Mouse (Mus musculus) hindbrain, embryonic 10.5 days (tissue): ENCODE data around the gene Gm14399. TPM values are rescaled to one million over a fixed set of nuclear protein-coding genes. Genes with fewer than 3 reads are reported as not detected.
A peak's percentile ranks its signal among the peaks of the same experiment; 100 is the strongest.
"Not testable (repeated sequence)": the region's sequence is repeated elsewhere in the genome, so short reads cannot be mapped to it uniquely, and the experiment has no call there.

ENCODE experiments used
- DNase-seq: peaks from one replicate; pipeline ENCODE4 v3.0.0-alpha.2; 2017; ENCODE audit warnings: low spot score
- H3K27ac ChIP-seq: fragments of 300-500 bp; sonication (generic); 2 replicates; pipeline ENCODE4 v1.5.1; 2016; ENCODE audit warnings: mild to moderate bottlenecking, moderate library complexity
- H3K27me3 ChIP-seq: fragments of 300-500 bp; sonication (generic); 2 replicates; pipeline ENCODE4 v1.6.1; 2016; ENCODE audit warnings: mild to moderate bottlenecking; ENCODE audit not compliant: poor library complexity, insufficient read depth, severe bottlenecking
- H3K36me3 ChIP-seq: fragments of 300-500 bp; sonication (generic); 2 replicates; pipeline ENCODE4 v1.6.1; 2016; ENCODE audit warnings: mild to moderate bottlenecking, moderate library complexity
- H3K4me1 ChIP-seq: fragments of 300-500 bp; sonication (generic); replicated peaks from 2 replicates; pipeline ENCODE4 v1.6.1; 2016; ENCODE audit warnings: mild to moderate bottlenecking
- H3K4me3 ChIP-seq: fragments of 300-500 bp; sonication (generic); 2 replicates; pipeline ENCODE4 v1.5.1; 2016; ENCODE audit warnings: mild to moderate bottlenecking, moderate library complexity
- H3K9me3 ChIP-seq: fragments of 300-500 bp; sonication (generic); 2 replicates; pipeline ENCODE4 v1.6.1; 2016; ENCODE audit warnings: mild to moderate bottlenecking, moderate library complexity
- WGBS: fragments of 180-500 bp; shearing (Covaris S2); methylation state at CpG from one replicate; pipeline ENCODE4 v1.1.7; 2016; 5-methylcytosine and 5-hydroxymethylcytosine counted together
- polyA plus RNA-seq: library from polyadenylated mRNA; unstranded; fragments of >200 nt; fragmentation: Nextera tagmentation; extraction: Ambion mirVana; gene quantifications from 2 replicates; pipeline ENCODE4 v1.2.1, GENCODE M21; 2016

Gm14399 gene
- polyA plus RNA-seq, result 4.9 and 7.1 TPM in 2 replicates

GRCm38 (mm10) chr2:175141993-175142295 is at the start of gene Gm14399:
Gene Gm14399, minus strand, starts transcription at chr2:175142012.
- H3K9me3 ChIP-seq, H3K36me3 ChIP-seq, H3K27me3 ChIP-seq, H3K4me1 ChIP-seq, DNase-seq: not testable (repeated sequence)
- 4% methylated on average over 1 of the region's 2 CpGs for WGBS
- H3K4me3 ChIP-seq, result peak within 1 kb of the TSS; percentile 53
- 0 out of 2 replicates have a peak within 1 kb of the TSS, but pooled peaks have one; percentile 50 for H3K27ac ChIP-seq

- not testable (repeated sequence) for H3K27ac ChIP-seq, DNase-seq, H3K9me3 ChIP-seq, H3K27me3 ChIP-seq, H3K4me3 ChIP-seq, H3K4me1 ChIP-seq, H3K36me3 ChIP-seq
- 57% methylated on average over 1 of the region's 1 CpGs for WGBS
These were observed 37.2 kb upstream of the Gm14399 start for GRCm38 (mm10) chr2:175179008-175179407.

DNA sequence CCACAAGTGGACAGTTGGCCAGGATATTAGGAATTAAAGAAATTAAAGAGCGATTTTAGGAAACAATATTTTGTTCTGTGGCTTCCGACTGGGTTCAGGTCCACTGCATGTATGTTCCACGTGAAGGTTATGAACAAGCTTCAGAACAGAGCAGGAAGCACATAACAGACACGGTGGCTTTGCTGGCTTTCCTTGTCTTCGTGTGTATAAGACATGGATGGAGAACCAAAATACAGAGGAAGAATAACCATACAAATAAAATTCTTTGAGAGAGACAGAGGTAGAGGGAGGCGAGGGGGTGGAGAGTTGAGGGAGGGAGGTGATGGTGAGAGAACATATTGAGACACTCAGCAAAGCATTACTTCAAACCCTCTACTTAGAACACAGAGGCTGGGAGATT is 34.5 kb upstream of the Gm14399 start:
- 79% methylated on average over 6 of the region's 6 CpGs for WGBS
- H3K4me3 ChIP-seq, result no peak overlapping the region
- H3K4me1 ChIP-seq, result no peaks in the 10 kb centered on the region
- no peaks in the 10 kb centered on the region for H3K27me3 ChIP-seq
- DNase-seq, result no peak
- H3K27ac ChIP-seq, result no peak overlapping the region
- H3K36me3 ChIP-seq, result no peaks in the 10 kb centered on the region
- H3K9me3 ChIP-seq, result no peaks in the 10 kb centered on the region; the same call in 1 of the 2 replicates

DNA sequence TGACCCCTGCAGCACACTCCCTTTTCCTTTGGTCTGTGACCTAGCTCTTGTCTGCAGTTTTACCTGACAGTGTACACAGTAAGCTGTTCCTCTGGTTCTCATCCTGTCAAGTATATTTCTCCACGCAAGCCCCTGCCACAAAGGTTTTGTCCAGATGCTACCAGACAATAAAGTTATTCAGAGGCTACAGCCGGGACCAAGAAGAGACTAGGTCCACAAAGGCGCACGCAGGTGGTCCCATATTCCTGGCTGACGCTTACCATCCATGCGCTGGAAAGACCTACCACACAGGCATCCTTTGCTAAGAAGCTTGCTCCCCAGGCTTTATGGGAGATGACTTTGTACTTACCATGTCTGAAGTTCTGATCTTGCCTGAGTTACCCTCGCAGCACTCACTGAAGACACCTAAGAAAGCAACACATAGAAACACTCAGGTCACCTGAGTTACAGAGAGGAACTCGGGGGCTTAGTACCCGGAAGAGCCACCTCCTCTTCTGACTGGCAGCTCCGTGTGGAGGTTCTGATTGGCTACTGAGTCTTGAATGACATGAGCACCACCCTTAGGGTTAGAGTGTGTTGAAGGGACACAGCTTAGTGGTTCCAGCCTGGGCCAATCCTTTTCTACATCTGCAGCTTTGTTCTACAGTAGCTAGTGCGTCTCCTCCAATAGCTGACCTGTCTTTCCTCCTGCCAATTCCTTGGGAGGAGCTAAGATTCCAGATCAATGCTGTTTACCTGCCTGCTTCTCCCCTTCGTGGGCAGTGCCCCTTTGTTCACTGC is 33.8 kb upstream of the Gm14399 start, which contains the start of gene Gm14443:
TSS of gene Gm14443 (minus strand) at position 471 of the 780 bp plus-strand sequence.
- not testable (repeated sequence) for H3K27me3 ChIP-seq, H3K4me1 ChIP-seq, H3K36me3 ChIP-seq, H3K27ac ChIP-seq, DNase-seq, H3K4me3 ChIP-seq, H3K9me3 ChIP-seq
- 80% methylated on average over 12 of the region's 12 CpGs for WGBS

DNA sequence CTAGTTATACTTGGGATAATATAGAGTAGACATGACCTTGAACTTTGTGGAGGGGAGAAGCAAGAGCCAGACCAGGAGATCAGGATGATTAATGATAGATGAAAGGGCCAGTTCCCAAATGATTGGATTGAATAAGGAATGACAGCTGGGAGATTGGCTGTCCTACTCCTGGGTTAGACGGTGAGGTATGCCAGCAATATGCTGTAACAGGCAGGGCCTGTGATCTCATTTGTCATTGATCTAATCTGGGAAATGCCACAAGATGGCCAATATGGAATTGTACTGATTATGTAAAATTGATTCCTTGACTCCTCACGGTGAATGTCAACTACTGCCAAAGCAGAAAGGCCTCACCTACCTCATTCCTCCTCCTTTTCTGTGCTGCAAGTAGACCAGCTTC is 32.2 kb upstream of the Gm14399 start:
- not testable (repeated sequence) for H3K9me3 ChIP-seq, H3K4me3 ChIP-seq, H3K36me3 ChIP-seq, H3K4me1 ChIP-seq, H3K27me3 ChIP-seq, H3K27ac ChIP-seq, DNase-seq
- 92% methylated on average over 2 of the region's 2 CpGs for WGBS

- not testable (repeated sequence) for H3K27me3 ChIP-seq, H3K36me3 ChIP-seq, H3K4me3 ChIP-seq, DNase-seq, H3K4me1 ChIP-seq, H3K9me3 ChIP-seq, H3K27ac ChIP-seq
- 85% methylated on average over 3 of the region's 3 CpGs for WGBS
These were observed 31.2 kb upstream of the Gm14399 start for GRCm38 (mm10) chr2:175172906-175173595.

DNA sequence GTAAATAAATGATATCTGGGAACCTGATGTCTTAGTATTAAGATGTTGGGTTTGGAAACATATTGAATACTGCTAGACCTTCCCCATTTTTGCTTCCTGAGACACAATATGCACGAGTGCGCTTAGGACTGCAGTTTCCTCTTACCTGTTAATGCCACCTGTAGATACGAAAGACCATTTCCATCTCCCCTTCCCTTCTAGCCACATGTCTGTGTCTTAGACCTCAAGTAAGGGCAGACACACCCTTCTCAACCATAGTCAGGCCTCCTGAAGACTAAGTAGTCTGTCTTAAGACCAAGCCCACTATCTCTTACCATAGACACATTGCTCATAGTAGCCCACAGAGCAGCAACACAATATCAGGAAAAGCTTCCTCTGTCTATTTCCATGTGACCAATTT is 30.3 kb upstream of the Gm14399 start:
- H3K36me3 ChIP-seq, result no peaks in the 10 kb centered on the region
- H3K9me3 ChIP-seq, result no peaks in the 10 kb centered on the region; the same call in 1 of the 2 replicates
- no peak overlapping the region for H3K27ac ChIP-seq
- H3K4me3 ChIP-seq, result no peak overlapping the region
- H3K27me3 ChIP-seq, result no peaks in the 10 kb centered on the region
- 86% methylated on average over 3 of the region's 3 CpGs for WGBS
- DNase-seq, result no peak
- no peaks in the 10 kb centered on the region for H3K4me1 ChIP-seq

DNA sequence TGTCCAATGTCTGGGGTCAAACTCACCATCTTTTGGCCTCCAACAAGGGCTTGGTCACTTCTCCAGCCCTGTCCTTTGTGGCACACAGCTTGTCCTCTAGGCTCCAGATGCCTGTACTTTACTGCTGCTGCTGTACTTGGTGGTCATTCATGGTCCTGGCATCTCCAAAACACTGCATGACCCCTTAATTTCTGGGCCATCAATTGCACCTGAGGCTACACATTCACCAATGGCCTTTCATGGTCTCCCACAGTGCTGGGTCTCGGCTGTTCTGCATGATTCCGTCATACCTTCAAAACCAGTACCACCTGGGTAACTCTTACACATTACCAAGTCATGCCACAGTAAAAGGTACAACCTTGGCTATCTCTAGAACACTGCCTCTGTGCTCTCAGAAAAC is 25.1 kb upstream of the Gm14399 start:
- H3K4me3 ChIP-seq, H3K36me3 ChIP-seq, H3K27ac ChIP-seq, H3K4me1 ChIP-seq, H3K27me3 ChIP-seq, DNase-seq: not testable (repeated sequence)
- WGBS, result 81% methylated on average over 2 of the region's 2 CpGs
- H3K9me3 ChIP-seq, result peaks cover 11% of the 10 kb centered on the region; the same call in 1 of the 2 replicates

GRCm38 (mm10) chr2:175165110-175165509 is 23.3 kb upstream of the Gm14399 start:
- not testable (repeated sequence) for H3K27me3 ChIP-seq, DNase-seq, H3K4me1 ChIP-seq, H3K27ac ChIP-seq, H3K4me3 ChIP-seq, H3K36me3 ChIP-seq
- peaks cover 16% of the 10 kb centered on the region for H3K9me3 ChIP-seq
- 92% methylated on average over 12 of the region's 12 CpGs for WGBS

- not testable (repeated sequence) for H3K27me3 ChIP-seq, H3K36me3 ChIP-seq, H3K4me3 ChIP-seq, H3K27ac ChIP-seq, H3K4me1 ChIP-seq, DNase-seq
- WGBS, result 88% methylated on average over 4 of the region's 4 CpGs
- peaks cover 31% of the 10 kb centered on the region for H3K9me3 ChIP-seq
These were observed 19.6 kb upstream of the Gm14399 start for GRCm38 (mm10) chr2:175161438-175161837.

- 89% methylated on average over 3 of the region's 3 CpGs for WGBS
- Histone ChIP-seq H3K36me3 (no peaks in the 10 kb centered on the region), H3K4me1 (no peaks in the 10 kb centered on the region), H3K9me3 (peaks cover 33% of the 10 kb centered on the region), H3K27me3 (no peaks in the 10 kb centered on the region), H3K27ac (no peak overlapping the region), H3K4me3 (no peak overlapping the region)
- DNase-seq, result no peak
These were observed 16.8 kb upstream of the Gm14399 start for GRCm38 (mm10) chr2:175158642-175159041.

GRCm38 (mm10) chr2:175156696-175157095 is 14.9 kb upstream of the Gm14399 start:
- 93% methylated on average over 13 of the region's 13 CpGs for WGBS
- no peaks in the 10 kb centered on the region for H3K27me3 ChIP-seq
- H3K36me3 ChIP-seq, result no peaks in the 10 kb centered on the region

More at GRCm38 (mm10) chr2:175156696-175157095, 14.9 kb upstream of the Gm14399 start:
- Histone ChIP-seq H3K27ac (no peak overlapping the region), H3K4me1 (no peaks in the 10 kb centered on the region), H3K9me3 (peaks cover 35% of the 10 kb centered on the region), H3K4me3 (no peak overlapping the region)
- no peak for DNase-seq
